Mouse (Mus musculus) hindbrain, embryonic 11.5 days (tissue): Measurements from ENCODE around the gene Sv2c. TPM values are rescaled to one million over a fixed set of nuclear protein-coding genes. Genes with fewer than 3 reads are reported as not detected.

ENCODE experiments used
- ATAC-seq: fragments of 200-750 bp; cut with Nextera tagmentation; 2 replicates; pipeline ENCODE4 v1.8.0; 2017; ENCODE audit warnings: mild to moderate bottlenecking, moderate TSS enrichment, moderate library complexity; ENCODE audit not compliant: low FRiP score
- DNase-seq: peaks from one replicate; pipeline ENCODE4 v3.0.0-alpha.2; 2015; ENCODE audit warnings: low spot score
- H3K27ac ChIP-seq: fragments of 300-500 bp; sonication (generic); 2 replicates; pipeline ENCODE4 v1.5.1; 2014; ENCODE audit warnings: mild to moderate bottlenecking, low read depth, low read length
- H3K27me3 ChIP-seq: fragments of 300-500 bp; sonication (generic); 2 replicates; pipeline ENCODE4 v1.6.1; 2014; ENCODE audit warnings: mild to moderate bottlenecking, low read length, moderate library complexity, mixed read lengths; ENCODE audit not compliant: control insufficient read depth, insufficient read depth
- H3K36me3 ChIP-seq: fragments of 300-500 bp; sonication (generic); 2 replicates; pipeline ENCODE4 v1.6.1; 2014; ENCODE audit warnings: mild to moderate bottlenecking, low read length, moderate library complexity, mixed read lengths; ENCODE audit not compliant: control insufficient read depth, insufficient read depth
- H3K4me1 ChIP-seq: fragments of 300-500 bp; sonication (generic); replicated peaks from 2 replicates; pipeline ENCODE4 v1.6.1; 2014; ENCODE audit warnings: low read length, mixed read lengths; ENCODE audit not compliant: control insufficient read depth, insufficient read depth
- H3K4me2 ChIP-seq: fragments of 300-500 bp; sonication (generic); replicated peaks from 2 replicates; pipeline ENCODE4 v1.6.1; 2014; ENCODE audit warnings: mild to moderate bottlenecking, low read depth, low read length
- H3K4me3 ChIP-seq: fragments of 300-500 bp; sonication (generic); 2 replicates; pipeline ENCODE4 v1.5.1; 2014; ENCODE audit warnings: low read depth, low read length
- H3K9ac ChIP-seq: fragments of 300-500 bp; sonication (generic); 2 replicates; pipeline ENCODE4 v1.6.1; 2014; ENCODE audit warnings: low read depth, low read length
- H3K9me3 ChIP-seq: fragments of 300-500 bp; sonication (generic); 2 replicates; pipeline ENCODE4 v1.6.1; 2016; ENCODE audit warnings: low read length; ENCODE audit not compliant: control insufficient read depth
- WGBS: fragments of 180-500 bp; shearing (Covaris S2); extraction: QIAGEN DNeasy Blood & Tissue Kit; methylation state at CpG from one replicate; pipeline ENCODE4 v1.1.7; 2014; 5-methylcytosine and 5-hydroxymethylcytosine counted together
- polyA plus RNA-seq: library from polyadenylated mRNA; unstranded; fragments of >200 nt; fragmentation: Nextera tagmentation; extraction: Ambion mirVana; gene quantifications from 2 replicates; pipeline ENCODE4 v1.2.1, GENCODE M21; 2014

The Sv2c gene
- polyA plus RNA-seq, 1 experiment from 2014 or later = 8.1 TPM

DNA sequence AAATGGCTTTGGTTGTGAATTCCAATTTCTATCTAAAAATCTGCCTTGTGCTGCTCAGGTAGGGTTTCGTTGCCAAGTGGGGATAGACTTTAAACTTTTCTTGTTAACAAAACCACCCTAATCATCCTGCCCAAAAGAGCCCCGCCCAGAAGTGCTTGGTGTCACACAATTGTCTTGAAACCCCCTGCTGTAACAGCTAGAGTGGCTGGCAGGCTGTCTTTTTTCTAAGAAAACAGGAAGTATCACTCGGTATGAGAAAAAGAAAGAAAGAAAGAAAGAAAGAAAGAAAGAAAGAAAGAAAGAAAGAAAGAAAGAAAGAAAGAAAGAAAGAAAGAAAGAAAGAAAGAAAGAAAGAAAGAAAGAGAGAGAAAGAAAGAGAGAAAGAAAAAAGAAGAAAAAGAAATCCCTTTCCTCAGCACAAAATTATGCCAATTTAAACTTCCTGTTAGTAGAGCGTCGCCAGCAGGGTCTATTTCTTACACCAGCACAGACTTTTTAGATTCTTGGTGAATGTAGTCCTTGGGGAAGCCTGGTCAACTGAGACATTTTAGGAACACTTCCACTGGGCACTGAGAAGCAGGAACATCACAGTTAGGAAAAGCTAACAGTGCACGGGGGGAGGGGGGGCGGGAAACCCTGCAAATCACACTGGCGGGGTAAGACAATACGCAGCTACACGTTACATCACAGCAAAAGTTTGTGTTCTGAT lies 171.7 kb downstream of the Sv2c start:
- DNase-seq = peak; percentile 27
- WGBS = 6% methylated on average over 10 of the region's 10 CpGs
- H3K4me2 ChIP-seq = peak overlapping the region; percentile 70
- no peaks in the 10 kb centered on the region for H3K27me3 ChIP-seq
- ATAC-seq = no peak; the same call in 1 of the 2 replicates
- H3K27ac ChIP-seq = peak overlapping the region; percentile 60
- H3K9ac ChIP-seq = peak overlapping the region; percentile 38; the same call in 1 of the 2 replicates
- H3K36me3 ChIP-seq = no peaks in the 10 kb centered on the region
- H3K4me1 ChIP-seq = peaks cover 2% of the 10 kb centered on the region; the same call in 1 of the 2 replicates
- no peaks in the 10 kb centered on the region for H3K9me3 ChIP-seq
- peak overlapping the region; percentile 29 for H3K4me3 ChIP-seq

DNA sequence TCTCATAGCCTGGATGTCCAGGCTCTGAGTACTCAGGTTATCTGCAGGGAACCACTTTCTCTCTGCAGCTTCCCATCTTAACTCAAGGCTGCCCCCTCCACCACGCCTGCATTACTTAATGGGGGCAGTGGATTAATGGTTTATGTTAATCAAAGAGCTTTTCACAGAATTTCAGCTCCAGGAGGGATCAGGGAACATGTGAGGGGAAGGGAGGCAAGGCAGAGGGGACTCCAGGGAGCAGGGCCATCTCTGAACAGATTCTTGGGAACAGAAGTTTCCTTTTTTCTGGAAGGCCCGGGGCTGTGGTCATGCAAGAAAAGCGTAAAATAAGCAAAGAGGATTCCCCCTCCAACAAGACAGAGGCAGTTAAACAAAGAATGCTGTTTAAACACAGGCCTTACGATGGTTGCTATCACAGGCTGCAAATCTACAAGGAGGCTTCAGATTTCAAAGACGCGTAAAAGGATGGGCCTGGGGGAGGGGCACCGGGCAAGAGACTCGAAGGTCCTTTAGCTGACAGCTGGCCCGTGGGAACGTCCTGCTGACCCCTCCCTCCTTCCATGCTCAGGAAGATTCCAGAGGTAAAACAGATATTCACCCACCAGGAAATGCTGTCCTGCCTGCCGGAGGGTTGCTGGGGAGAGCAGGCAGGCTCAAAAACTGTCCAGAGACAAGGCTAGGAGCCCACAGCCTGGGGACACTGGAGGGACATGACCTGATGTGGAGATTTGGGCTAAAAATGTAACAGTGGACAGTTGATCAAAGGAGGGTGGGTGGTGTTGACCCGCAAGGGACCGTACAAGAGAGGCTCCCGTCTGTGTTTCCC lies 172.5 kb downstream of the Sv2c start:
- no peak overlapping the region for H3K4me3 ChIP-seq
- 2% methylated on average over 14 of the region's 14 CpGs for WGBS
- ATAC-seq = peak; percentile 67

DNA sequence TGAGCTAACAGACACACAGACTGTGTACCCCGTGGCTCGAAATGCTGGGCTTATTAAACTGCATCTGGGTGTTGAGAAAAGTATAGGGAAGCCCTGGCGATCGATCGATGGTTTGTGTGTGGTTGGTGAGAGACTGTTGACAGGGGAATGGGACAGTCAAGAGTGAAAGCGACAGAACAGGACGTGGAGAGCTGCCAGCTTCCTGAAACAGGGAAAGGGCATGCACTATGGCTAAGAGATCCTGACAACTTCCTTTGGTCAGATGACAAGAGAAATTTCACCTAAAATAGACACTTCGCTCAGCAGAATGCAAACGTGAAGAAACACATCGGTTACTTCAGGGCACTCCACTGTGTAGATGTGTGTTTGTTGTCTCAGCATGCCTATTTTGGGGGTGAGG lies 175.2 kb downstream of the Sv2c start:
- ATAC-seq = no peak
- H3K4me1 ChIP-seq = peaks cover 2% of the 10 kb centered on the region; the same call in 1 of the 2 replicates
- H3K4me3 ChIP-seq = no peak overlapping the region
- H3K27me3 ChIP-seq = no peaks in the 10 kb centered on the region
- DNase-seq = no peak
- no peaks in the 10 kb centered on the region for H3K9me3 ChIP-seq
- no peak overlapping the region for H3K4me2 ChIP-seq
- 81% methylated on average over 10 of the region's 10 CpGs for WGBS
- H3K9ac ChIP-seq = no peak overlapping the region
- H3K27ac ChIP-seq = no peak overlapping the region
- H3K36me3 ChIP-seq = no peaks in the 10 kb centered on the region

More for the DNA sequence above, 172.5 kb downstream of the Sv2c start:
- Histone ChIP-seq H3K9ac (peak overlapping the region; percentile 38; the same call in 1 of the 2 replicates), H3K4me1 (peaks cover 2% of the 10 kb centered on the region; the same call in 1 of the 2 replicates), H3K27ac (peak overlapping the region; percentile 60), H3K9me3 (no peaks in the 10 kb centered on the region), H3K27me3 (no peaks in the 10 kb centered on the region), H3K4me2 (peak overlapping the region; percentile 17; the same call in 1 of the 2 replicates), H3K36me3 (no peaks in the 10 kb centered on the region)
- DNase-seq = peak; percentile 64

- ATAC-seq = no peak
- H3K4me3 ChIP-seq = no peak overlapping the region
- H3K4me2 ChIP-seq = no peak overlapping the region
- H3K9ac ChIP-seq = no peak overlapping the region
- no peak for DNase-seq
- no peaks in the 10 kb centered on the region for H3K9me3 ChIP-seq
- H3K27me3 ChIP-seq = no peaks in the 10 kb centered on the region
- H3K4me1 ChIP-seq = 0 out of 2 replicates have a peak, but pooled peaks cover under 1% of the 10 kb centered on the region
- WGBS = 90% methylated on average over 2 of the region's 2 CpGs
- H3K36me3 ChIP-seq = no peaks in the 10 kb centered on the region
- no peak overlapping the region for H3K27ac ChIP-seq
Measured at GRCm38 (mm10) chr13:95956327-95956781, 176.0 kb downstream of the Sv2c start.

GRCm38 (mm10) chr13:95955204-95955603 lies 177.2 kb downstream of the Sv2c start:
- H3K9me3 ChIP-seq = no peaks in the 10 kb centered on the region
- H3K9ac ChIP-seq = no peak overlapping the region
- no peak overlapping the region for H3K27ac ChIP-seq
- H3K27me3 ChIP-seq = no peaks in the 10 kb centered on the region
- WGBS = 81% methylated on average over 5 of the region's 5 CpGs
- no peaks in the 10 kb centered on the region for H3K4me1 ChIP-seq
- no peak for ATAC-seq
- no peak overlapping the region for H3K4me3 ChIP-seq
- no peak overlapping the region for H3K4me2 ChIP-seq
- DNase-seq = no peak
- no peaks in the 10 kb centered on the region for H3K36me3 ChIP-seq

- no peaks in the 10 kb centered on the region for H3K36me3 ChIP-seq
- no peaks in the 10 kb centered on the region for H3K27me3 ChIP-seq
- H3K9ac ChIP-seq = no peak overlapping the region
- H3K4me2 ChIP-seq = no peak overlapping the region
- no peak for ATAC-seq
- H3K4me1 ChIP-seq = no peaks in the 10 kb centered on the region
- 45% methylated on average over 4 of the region's 4 CpGs for WGBS
- H3K27ac ChIP-seq = no peak overlapping the region
- no peak overlapping the region for H3K4me3 ChIP-seq
- no peak for DNase-seq
- H3K9me3 ChIP-seq = no peaks in the 10 kb centered on the region
Measured at GRCm38 (mm10) chr13:95953636-95954035, 178.7 kb downstream of the Sv2c start.

- Histone ChIP-seq H3K27me3 (no peaks in the 10 kb centered on the region), H3K4me2 (no peak overlapping the region), H3K9me3 (no peaks in the 10 kb centered on the region), H3K36me3 (no peaks in the 10 kb centered on the region), H3K4me3 (no peak overlapping the region), H3K4me1 (no peaks in the 10 kb centered on the region), H3K27ac (no peak overlapping the region), H3K9ac (no peak overlapping the region)
- WGBS = 83% methylated on average over 4 of the region's 4 CpGs
- ATAC-seq (no peak), DNase-seq (no peak)
Measured at GRCm38 (mm10) chr13:95952263-95952662, 180.1 kb downstream of the Sv2c start.

- H3K36me3 ChIP-seq = no peaks in the 10 kb centered on the region
- H3K27ac ChIP-seq = no peak overlapping the region
- H3K4me1 ChIP-seq = no peaks in the 10 kb centered on the region
- no peaks in the 10 kb centered on the region for H3K27me3 ChIP-seq
- H3K9ac ChIP-seq = no peak overlapping the region
- no peak overlapping the region for H3K4me3 ChIP-seq
- WGBS = 67% methylated on average over 7 of the region's 7 CpGs
- H3K9me3 ChIP-seq = no peaks in the 10 kb centered on the region
- no peak overlapping the region for H3K4me2 ChIP-seq
- ATAC-seq = no peak
- no peak for DNase-seq
Measured at GRCm38 (mm10) chr13:95951098-95951894, 181.1 kb downstream of the Sv2c start.
